Mouse (Mus musculus) heart, postnatal 0 days (tissue): Measurements from ENCODE around the gene Igfbp6. TPM values are rescaled to one million over a fixed set of nuclear protein-coding genes. Genes with fewer than 3 reads are reported as not detected.

Experiments
- ATAC-seq: fragments of 200-750 bp; cut with Nextera tagmentation; 2 replicates; pipeline ENCODE4 v1.8.0; 2017; ENCODE audit warnings: low read depth, moderate number of reproducible peaks, moderate library complexity; ENCODE audit not compliant: insufficient read depth
- DNase-seq: peaks from one replicate; pipeline ENCODE4 v3.0.0-alpha.2; 2016; ENCODE audit warnings: low spot score
- H3K27ac ChIP-seq: fragments of 300-500 bp; sonication (generic); 2 replicates; pipeline ENCODE4 v1.5.1; 2014; ENCODE audit warnings: low read depth, mild to moderate bottlenecking
- H3K27me3 ChIP-seq: fragments of 300-500 bp; sonication (generic); 2 replicates; pipeline ENCODE4 v1.6.1; 2014; ENCODE audit warnings: low read length, mixed read lengths; ENCODE audit not compliant: control insufficient read depth, insufficient read depth
- H3K36me3 ChIP-seq: fragments of 300-500 bp; sonication (generic); replicated peaks from 2 replicates; pipeline ENCODE4 v1.6.1; 2014; ENCODE audit warnings: low read length, mixed read lengths; ENCODE audit not compliant: control insufficient read depth, insufficient read depth
- H3K4me1 ChIP-seq: fragments of 300-500 bp; sonication (generic); 2 replicates; pipeline ENCODE4 v1.6.1; 2014; ENCODE audit warnings: antibody characterized with exemption; ENCODE audit not compliant: control insufficient read depth, insufficient read depth
- H3K4me2 ChIP-seq: fragments of 300-500 bp; sonication (generic); 2 replicates; pipeline ENCODE4 v1.6.1; 2014; ENCODE audit warnings: low read depth, mild to moderate bottlenecking, low read length, moderate library complexity
- H3K4me3 ChIP-seq: fragments of 300-500 bp; sonication (generic); 2 replicates; pipeline ENCODE4 v1.5.1; 2014; ENCODE audit warnings: low read depth, low read length
- H3K9ac ChIP-seq: fragments of 300-500 bp; sonication (generic); replicated peaks from 2 replicates; pipeline ENCODE4 v1.6.1; 2014; ENCODE audit warnings: low read depth, low read length, mixed read lengths
- H3K9me3 ChIP-seq: fragments of 300-500 bp; sonication (generic); replicated peaks from 2 replicates; pipeline ENCODE4 v1.6.1; 2016; ENCODE audit warnings: low read length; ENCODE audit not compliant: control insufficient read depth
- CTCF ChIP-seq: IDR thresholded peaks from 2 replicates; pipeline ENCODE4 v1.5.1; 2016; ENCODE audit warnings: antibody characterized with exemption, control low read depth, low read depth
- EP300 ChIP-seq: IDR thresholded peaks from 2 replicates; pipeline ENCODE4 v1.6.1; 2016; ENCODE audit warnings: antibody characterized with exemption, low read depth
- WGBS: fragments of 180-500 bp; shearing (Covaris S2); extraction: QIAGEN DNeasy Blood & Tissue Kit; methylation state at CpG from one replicate; pipeline ENCODE4 v1.1.7; 2014; 5-methylcytosine and 5-hydroxymethylcytosine counted together
- polyA plus RNA-seq: library from polyadenylated mRNA; unstranded; fragments of >200 nt; fragmentation: Nextera tagmentation; extraction: Ambion mirVana; gene quantifications from 2 replicates; pipeline ENCODE4 v1.2.1, GENCODE M21; 2015
- total RNA-seq: library from RNA; depleted of rRNA; stranded (reverse); fragments of >200 nt; gene quantifications from 2 replicates; pipeline ENCODE4 v1.2.3, GENCODE M21; 2014; ENCODE audit warnings: low replicate concordance; rRNA removed

The Igfbp6 gene
- total RNA-seq (30.5 and 35.4 TPM in 2 replicates), polyA plus RNA-seq (24.0 and 24.2 TPM in 2 replicates)

DNA sequence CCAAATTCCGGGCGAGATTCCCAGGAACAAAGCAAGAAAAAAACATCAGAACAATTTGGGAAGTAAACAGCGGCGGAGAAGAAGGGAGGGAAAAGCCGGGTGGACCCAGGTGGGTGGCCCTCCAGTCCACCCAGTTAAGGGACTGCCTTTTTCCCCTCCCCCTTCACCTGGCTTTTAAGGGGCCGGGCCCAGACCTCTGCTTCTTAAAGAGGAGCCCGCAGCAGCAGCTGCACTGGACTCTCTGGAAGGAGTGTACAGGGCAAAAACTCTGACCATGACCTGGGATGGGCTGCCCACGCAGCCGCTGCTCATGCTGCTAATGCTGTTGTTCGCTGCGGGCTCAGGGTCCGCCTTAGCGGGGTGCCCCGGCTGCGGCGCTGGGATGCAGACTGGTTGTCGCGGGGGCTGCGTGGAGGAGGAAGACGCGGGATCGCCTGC, at the start of gene Igfbp6:
Gene Igfbp6, plus strand, starts transcription at position 89 of the 438 bp plus-strand sequence.
- H3K27ac ChIP-seq: 0 out of 2 replicates have a peak within 1 kb of the TSS, but pooled peaks have one; percentile 0

DNA sequence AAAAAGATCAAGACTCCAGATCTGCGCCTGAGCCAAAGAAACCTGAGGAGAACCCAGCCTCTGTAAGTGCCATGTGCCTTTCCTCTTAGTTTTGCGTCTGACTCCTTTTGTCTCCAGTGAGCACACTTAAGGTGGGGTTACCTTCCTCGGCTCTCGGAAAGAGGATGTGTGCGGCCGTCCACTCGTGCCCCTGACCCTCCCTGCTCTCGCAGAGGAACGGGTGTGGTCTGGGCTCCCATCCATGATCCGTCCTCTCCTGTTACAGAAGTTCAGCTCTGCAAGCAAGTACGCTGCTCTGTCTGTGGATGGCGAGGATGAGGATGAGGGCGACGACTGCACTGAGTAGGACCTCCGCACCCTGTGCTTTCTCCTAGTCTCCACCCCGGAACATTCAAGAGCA, 49.2 kb upstream of the Igfbp6 start:
- DNase-seq: no peak
- Histone ChIP-seq H3K4me1 (0 out of 2 replicates have a peak, but pooled peaks cover 3% of the 10 kb centered on the region), H3K27ac (no peak overlapping the region), H3K9me3 (no peaks in the 10 kb centered on the region), H3K4me3 (no peak overlapping the region), H3K27me3 (no peaks in the 10 kb centered on the region), H3K9ac (no peak overlapping the region), H3K4me2 (no peak overlapping the region), H3K36me3 (peaks cover 72% of the 10 kb centered on the region)
- WGBS: 76% methylated on average over 16 of the region's 16 CpGs
- no peak for TF ChIP-seq EP300
- TF ChIP-seq CTCF: no peak
- ATAC-seq: no peak

More for the DNA sequence above, at the start of gene Igfbp6:
- peak within 1 kb of the TSS; percentile 27 for H3K4me2 ChIP-seq
- H3K9ac ChIP-seq: no peak within 1 kb of the TSS; the same call in 1 of the 2 replicates
- H3K4me3 ChIP-seq: peak within 1 kb of the TSS; percentile 22
- ATAC-seq (no peak), DNase-seq (no peak)
- no peaks in the 10 kb centered on the region for H3K9me3 ChIP-seq
- H3K36me3 ChIP-seq: no peaks in the 10 kb centered on the region
- peaks cover 25% of the 10 kb centered on the region for H3K27me3 ChIP-seq
- no peak for TF ChIP-seq CTCF
- no peak for TF ChIP-seq EP300
- peaks cover 4% of the 10 kb centered on the region; the same call in 1 of the 2 replicates for H3K4me1 ChIP-seq
- 17% methylated on average over 22 of the region's 22 CpGs for WGBS

- H3K27ac ChIP-seq: 0 out of 2 replicates have a peak overlapping the region, but pooled peaks have one; percentile 56
- 68% methylated on average over 8 of the region's 8 CpGs for WGBS
Measured at GRCm38 (mm10) chr15:102097147-102097915, 46.8 kb upstream of the Igfbp6 start.

DNA sequence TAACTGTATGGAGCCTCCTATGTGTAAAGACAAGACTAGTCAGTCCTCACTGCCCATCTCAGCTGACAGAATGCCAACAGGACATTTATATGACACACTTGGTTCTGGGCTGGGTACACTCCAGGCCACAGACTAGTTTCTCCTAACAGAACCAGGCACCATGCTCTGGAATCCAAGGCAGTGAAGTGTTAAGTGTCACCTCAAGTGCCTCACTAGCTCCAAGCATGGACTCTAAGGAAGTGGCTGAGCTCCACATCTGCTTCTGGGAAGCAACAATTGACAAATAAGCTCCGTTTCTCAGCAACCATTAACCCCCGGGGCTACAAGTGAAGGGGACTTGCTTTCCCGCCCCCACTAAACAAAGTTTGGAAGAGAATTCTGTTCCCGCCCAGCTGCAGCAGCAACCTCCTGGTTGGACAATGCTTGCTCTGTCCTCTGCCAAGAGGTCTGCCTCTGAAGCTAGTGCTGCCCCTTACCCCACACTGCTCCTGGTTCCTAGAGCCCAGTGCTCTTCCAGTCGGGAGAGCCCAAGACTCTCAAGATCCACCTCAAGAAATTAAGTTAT, 46.1 kb upstream of the Igfbp6 start:
- H3K27me3 ChIP-seq: no peaks in the 10 kb centered on the region
- 40% methylated on average over 5 of the region's 5 CpGs for WGBS
- no peaks in the 10 kb centered on the region for H3K9me3 ChIP-seq
- no peak overlapping the region for H3K9ac ChIP-seq
- H3K4me2 ChIP-seq: peak overlapping the region; percentile 77; the same call in 1 of the 2 replicates
- H3K36me3 ChIP-seq: peaks cover 42% of the 10 kb centered on the region
- TF ChIP-seq CTCF (no peak), EP300 (no peak)
- DNase-seq (no peak), ATAC-seq (no peak)
- peaks cover 29% of the 10 kb centered on the region for H3K4me1 ChIP-seq
- peak overlapping the region; percentile 56 for H3K27ac ChIP-seq
- H3K4me3 ChIP-seq: no peak overlapping the region

More at GRCm38 (mm10) chr15:102097147-102097915, 46.8 kb upstream of the Igfbp6 start:
- H3K4me3 ChIP-seq: no peak overlapping the region
- no peak overlapping the region for H3K4me2 ChIP-seq
- no peaks in the 10 kb centered on the region for H3K9me3 ChIP-seq
- no peaks in the 10 kb centered on the region for H3K27me3 ChIP-seq
- peaks cover 49% of the 10 kb centered on the region for H3K36me3 ChIP-seq
- no peak overlapping the region for H3K9ac ChIP-seq
- no peak for DNase-seq
- peaks cover 22% of the 10 kb centered on the region for H3K4me1 ChIP-seq
- no peak for ATAC-seq
- TF ChIP-seq CTCF (no peak), EP300 (no peak)

- ATAC-seq: no peak
Measured at GRCm38 (mm10) chr15:102099260-102099659, 44.9 kb upstream of the Igfbp6 start.

More at GRCm38 (mm10) chr15:102099260-102099659, 44.9 kb upstream of the Igfbp6 start:
- TF ChIP-seq EP300 (no peak), CTCF (no peak)
- no peak for DNase-seq
- no peaks in the 10 kb centered on the region for H3K9me3 ChIP-seq
- peaks cover 35% of the 10 kb centered on the region for H3K4me1 ChIP-seq
- peak overlapping the region; percentile 77; the same call in 1 of the 2 replicates for H3K4me2 ChIP-seq
- no peak overlapping the region for H3K9ac ChIP-seq
- H3K36me3 ChIP-seq: peaks cover 30% of the 10 kb centered on the region
- H3K27ac ChIP-seq: 0 out of 2 replicates have a peak overlapping the region, but pooled peaks have one; percentile 13
- no peaks in the 10 kb centered on the region for H3K27me3 ChIP-seq
- no peak overlapping the region for H3K4me3 ChIP-seq
- 53% methylated on average over 5 of the region's 5 CpGs for WGBS
